Mouse (Mus musculus): ENCODE measurements around the gene Vstm4. TPM values are rescaled to one million over a fixed set of nuclear protein-coding genes. Genes with fewer than 3 reads are reported as not detected.

Gene Vstm4
- polyA plus RNA-seq, 1 experiment = not detected

DNA sequence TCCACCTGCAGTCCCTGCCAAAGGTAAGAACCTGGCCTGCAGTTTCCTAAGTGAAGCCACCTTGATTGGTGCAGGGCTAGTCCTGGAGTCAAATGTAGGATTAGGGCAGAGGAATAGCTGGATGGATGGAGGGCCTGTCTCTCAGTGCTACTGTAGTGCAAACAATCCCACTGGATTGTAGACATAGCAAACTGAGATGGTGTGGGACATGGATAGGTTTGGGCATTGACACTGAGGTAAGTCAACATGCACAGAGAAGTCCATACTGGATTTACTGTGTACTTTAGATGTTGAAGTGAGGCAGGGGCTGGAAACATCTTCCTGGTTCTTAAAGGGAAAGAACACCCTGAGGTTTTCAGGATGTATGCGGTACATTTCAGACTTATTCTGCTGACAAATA lies 61.4 kb downstream of the Vstm4 start:
- Histone ChIP-seq H3K79me2 (ENCODE audit: control insufficient read depth, insufficient read depth) (no peaks in the 10 kb centered on the region), H3ac (ENCODE audit: control insufficient read depth, insufficient read length, low read depth) (no peak overlapping the region), H3K27me3 (ENCODE audit: control insufficient read depth, insufficient read depth, insufficient read length) (no peaks in the 10 kb centered on the region), H3K4me3 (ENCODE audit: insufficient read depth, poor library complexity, severe bottlenecking) (no peak overlapping the region), H3K36me3 (ENCODE audit: control insufficient read depth, insufficient read depth) (no peaks in the 10 kb centered on the region), H3K79me3 (ENCODE audit: low read depth) (no peaks in the 10 kb centered on the region)
- TF ChIP-seq MYOD1 (IDR thresholded peaks at IDR 0.05; ENCODE audit: control insufficient read depth, insufficient read length, low read depth) (no peak), MYOG (IDR thresholded peaks at IDR 0.05; ENCODE audit: control insufficient read depth, extremely low read depth, insufficient read length) (no peak), FOSL1 (IDR thresholded peaks at IDR 0.05; ENCODE audit: insufficient read depth, low read length, poor library complexity, severe bottlenecking) (no peak), MAX (IDR thresholded peaks at IDR 0.05) (no peak), CEBPB (IDR thresholded peaks at IDR 0.05; ENCODE audit: low read depth) (no peak), CTCF (IDR thresholded peaks at IDR 0.05; ENCODE audit: control insufficient read depth, insufficient read depth, insufficient read length) (no peak), USF1 (IDR thresholded peaks at IDR 0.05; ENCODE audit: low read depth) (no peak)

DNA sequence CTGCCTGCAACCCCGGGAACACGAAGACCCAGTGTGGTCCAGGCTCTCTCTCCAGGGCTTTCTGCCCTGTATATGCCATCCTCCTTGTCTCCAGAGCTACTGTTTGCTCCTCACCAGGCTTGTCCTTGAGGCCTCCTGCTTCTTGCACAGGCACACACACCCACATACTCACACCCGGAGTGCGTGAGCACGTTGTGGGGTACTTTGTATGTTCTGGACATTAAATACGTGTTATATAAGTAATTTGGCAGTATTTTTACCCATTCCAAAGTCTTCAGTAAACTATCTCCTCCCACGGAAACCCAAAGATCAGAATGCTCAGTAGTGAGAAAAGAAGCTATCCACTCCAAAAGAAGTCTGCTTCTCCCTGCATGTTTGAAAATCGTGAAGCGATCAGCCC lies 67.3 kb downstream of the Vstm4 start:
- Histone ChIP-seq H3K4me3 (ENCODE audit: insufficient read depth, poor library complexity, severe bottlenecking) (no peak overlapping the region), H3ac (ENCODE audit: control insufficient read depth, insufficient read length, low read depth) (no peak overlapping the region), H3K79me2 (ENCODE audit: control insufficient read depth, insufficient read depth) (no peaks in the 10 kb centered on the region), H3K79me3 (ENCODE audit: low read depth) (no peaks in the 10 kb centered on the region), H3K36me3 (ENCODE audit: control insufficient read depth, insufficient read depth) (no peaks in the 10 kb centered on the region), H3K27me3 (ENCODE audit: control insufficient read depth, insufficient read depth, insufficient read length) (peaks cover 10% of the 10 kb centered on the region)
- TF ChIP-seq USF1 (IDR thresholded peaks at IDR 0.05; ENCODE audit: low read depth) (no peak), CEBPB (IDR thresholded peaks at IDR 0.05; ENCODE audit: low read depth) (no peak), FOSL1 (IDR thresholded peaks at IDR 0.05; ENCODE audit: insufficient read depth, low read length, poor library complexity, severe bottlenecking) (no peak), MAX (IDR thresholded peaks at IDR 0.05) (no peak), MYOG (IDR thresholded peaks at IDR 0.05; ENCODE audit: control insufficient read depth, extremely low read depth, insufficient read length) (no peak), MYOD1 (IDR thresholded peaks at IDR 0.05; ENCODE audit: control insufficient read depth, insufficient read length, low read depth) (no peak), CTCF (IDR thresholded peaks at IDR 0.05; ENCODE audit: control insufficient read depth, insufficient read depth, insufficient read length) (no peak)

- H3K79me2 ChIP-seq (ENCODE audit: control insufficient read depth, insufficient read depth) = no peaks in the 10 kb centered on the region
- no peak overlapping the region for H3ac ChIP-seq (ENCODE audit: control insufficient read depth, insufficient read length, low read depth)
- peaks cover 29% of the 10 kb centered on the region for H3K27me3 ChIP-seq (ENCODE audit: control insufficient read depth, insufficient read depth, insufficient read length)
- no peaks in the 10 kb centered on the region for H3K79me3 ChIP-seq (ENCODE audit: low read depth)
- TF ChIP-seq CTCF (IDR thresholded peaks at IDR 0.05; ENCODE audit: control insufficient read depth, insufficient read depth, insufficient read length) (no peak), FOSL1 (IDR thresholded peaks at IDR 0.05; ENCODE audit: insufficient read depth, low read length, poor library complexity, severe bottlenecking) (no peak), MAX (IDR thresholded peaks at IDR 0.05) (no peak), USF1 (IDR thresholded peaks at IDR 0.05; ENCODE audit: low read depth) (no peak), MYOD1 (IDR thresholded peaks at IDR 0.05; ENCODE audit: control insufficient read depth, insufficient read length, low read depth) (no peak), CEBPB (IDR thresholded peaks at IDR 0.05; ENCODE audit: low read depth) (no peak), MYOG (IDR thresholded peaks at IDR 0.05; ENCODE audit: control insufficient read depth, extremely low read depth, insufficient read length) (no peak)
- no peak overlapping the region for H3K4me3 ChIP-seq (ENCODE audit: insufficient read depth, poor library complexity, severe bottlenecking)
- H3K36me3 ChIP-seq (ENCODE audit: control insufficient read depth, insufficient read depth) = no peaks in the 10 kb centered on the region
Observed at GRCm38 (mm10) chr14:32931709-32932108, 75.2 kb downstream of the Vstm4 start.

DNA sequence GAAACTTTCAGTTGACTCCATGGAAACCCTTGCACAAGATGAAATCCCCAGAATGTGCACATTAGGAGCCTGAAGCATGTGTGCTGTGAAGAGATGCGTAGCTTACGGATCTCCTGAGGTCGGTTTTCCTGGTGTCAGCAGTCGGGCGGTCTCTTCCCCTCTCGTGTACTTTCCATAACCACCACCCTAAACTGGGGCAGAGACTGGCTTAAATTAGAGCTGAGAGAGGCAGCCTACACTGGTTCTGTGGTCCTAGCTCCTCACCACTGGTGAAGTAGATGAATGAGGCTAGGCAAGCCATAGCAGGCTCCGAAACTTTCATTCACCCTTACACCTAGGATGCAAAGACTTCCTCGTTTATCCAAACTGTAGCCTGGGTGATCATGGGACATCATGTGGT lies 75.7 kb downstream of the Vstm4 start:
- Histone ChIP-seq H3K4me3 (ENCODE audit: insufficient read depth, poor library complexity, severe bottlenecking) (no peak overlapping the region), H3K79me3 (ENCODE audit: low read depth) (no peaks in the 10 kb centered on the region)

GRCm38 (mm10) chr14:32934064-32934463 lies 77.5 kb downstream of the Vstm4 start:
- Histone ChIP-seq H3K4me3 (ENCODE audit: insufficient read depth, poor library complexity, severe bottlenecking) (no peak overlapping the region), H3ac (ENCODE audit: control insufficient read depth, insufficient read length, low read depth) (no peak overlapping the region), H3K79me3 (ENCODE audit: low read depth) (no peaks in the 10 kb centered on the region), H3K36me3 (ENCODE audit: control insufficient read depth, insufficient read depth) (no peaks in the 10 kb centered on the region), H3K27me3 (ENCODE audit: control insufficient read depth, insufficient read depth, insufficient read length) (peaks cover 39% of the 10 kb centered on the region), H3K79me2 (ENCODE audit: control insufficient read depth, insufficient read depth) (no peaks in the 10 kb centered on the region)
- no peak for TF ChIP-seq MYOD1 (IDR thresholded peaks at IDR 0.05; ENCODE audit: control insufficient read depth, insufficient read length, low read depth)
- no peak for TF ChIP-seq CTCF (IDR thresholded peaks at IDR 0.05; ENCODE audit: control insufficient read depth, insufficient read depth, insufficient read length)
- no peak for TF ChIP-seq MYOG (IDR thresholded peaks at IDR 0.05; ENCODE audit: control insufficient read depth, extremely low read depth, insufficient read length)
- no peak for TF ChIP-seq CEBPB (IDR thresholded peaks at IDR 0.05; ENCODE audit: low read depth)
- no peak for TF ChIP-seq USF1 (IDR thresholded peaks at IDR 0.05; ENCODE audit: low read depth)

More for the DNA sequence above, 75.7 kb downstream of the Vstm4 start:
- Histone ChIP-seq H3K27me3 (ENCODE audit: control insufficient read depth, insufficient read depth, insufficient read length) (peaks cover 27% of the 10 kb centered on the region), H3K36me3 (ENCODE audit: control insufficient read depth, insufficient read depth) (no peaks in the 10 kb centered on the region), H3ac (ENCODE audit: control insufficient read depth, insufficient read length, low read depth) (no peak overlapping the region), H3K79me2 (ENCODE audit: control insufficient read depth, insufficient read depth) (no peaks in the 10 kb centered on the region)
- TF ChIP-seq CTCF (IDR thresholded peaks at IDR 0.05; ENCODE audit: control insufficient read depth, insufficient read depth, insufficient read length) = no peak
- no peak for TF ChIP-seq MYOG (IDR thresholded peaks at IDR 0.05; ENCODE audit: control insufficient read depth, extremely low read depth, insufficient read length)
- no peak for TF ChIP-seq USF1 (IDR thresholded peaks at IDR 0.05; ENCODE audit: low read depth)
- no peak for TF ChIP-seq FOSL1 (IDR thresholded peaks at IDR 0.05; ENCODE audit: insufficient read depth, low read length, poor library complexity, severe bottlenecking)
- TF ChIP-seq CEBPB (IDR thresholded peaks at IDR 0.05; ENCODE audit: low read depth) = no peak

DNA sequence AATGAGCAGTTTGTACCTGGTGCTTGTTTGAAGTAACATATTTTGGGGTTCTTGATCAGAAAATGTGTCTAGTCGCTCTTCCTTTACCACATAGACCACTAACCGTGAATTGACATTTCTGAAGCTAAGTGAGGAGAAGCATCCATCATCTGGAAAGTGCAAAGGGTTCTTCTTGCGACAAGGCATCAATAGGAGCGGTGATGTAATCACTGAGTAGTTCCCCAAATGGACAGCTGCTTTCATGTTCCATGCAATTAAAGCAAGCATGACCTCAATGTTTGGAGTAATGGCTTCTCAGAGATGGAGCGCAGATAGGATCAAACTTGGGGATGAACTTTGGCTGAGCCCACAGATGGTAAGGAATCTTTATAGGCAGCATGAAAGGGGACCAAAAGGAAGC lies 82.7 kb downstream of the Vstm4 start:
- no peaks in the 10 kb centered on the region for H3K79me3 ChIP-seq (ENCODE audit: low read depth)
- no peaks in the 10 kb centered on the region for H3K36me3 ChIP-seq (ENCODE audit: control insufficient read depth, insufficient read depth)
- no peak overlapping the region for H3K4me3 ChIP-seq (ENCODE audit: insufficient read depth, poor library complexity, severe bottlenecking)
- TF ChIP-seq MAX (IDR thresholded peaks at IDR 0.05) (no peak), USF1 (IDR thresholded peaks at IDR 0.05; ENCODE audit: low read depth) (no peak), FOSL1 (IDR thresholded peaks at IDR 0.05; ENCODE audit: insufficient read depth, low read length, poor library complexity, severe bottlenecking) (no peak), CTCF (IDR thresholded peaks at IDR 0.05; ENCODE audit: control insufficient read depth, insufficient read depth, insufficient read length) (no peak), MYOG (IDR thresholded peaks at IDR 0.05; ENCODE audit: control insufficient read depth, extremely low read depth, insufficient read length) (no peak), CEBPB (IDR thresholded peaks at IDR 0.05; ENCODE audit: low read depth) (no peak), MYOD1 (IDR thresholded peaks at IDR 0.05; ENCODE audit: control insufficient read depth, insufficient read length, low read depth) (no peak)
- H3ac ChIP-seq (ENCODE audit: control insufficient read depth, insufficient read length, low read depth) = no peak overlapping the region
- H3K79me2 ChIP-seq (ENCODE audit: control insufficient read depth, insufficient read depth) = no peaks in the 10 kb centered on the region
- H3K27me3 ChIP-seq (ENCODE audit: control insufficient read depth, insufficient read depth, insufficient read length) = peaks cover 24% of the 10 kb centered on the region
